Mouse (Mus musculus) embryonic fibroblast, embryonic 13.5 days (primary cell): Measurements from ENCODE around the gene Col6a1.

ENCODE experiments used
- CTCF ChIP-seq: IDR thresholded peaks from 2 replicates; pipeline ENCODE4 v1.5.1; 2011; ENCODE audit warnings: mild to moderate bottlenecking, control low read depth, low read length, moderate library complexity, borderline replicate concordance; ENCODE audit not compliant: insufficient read depth
- POLR2A ChIP-seq: IDR thresholded peaks from 2 replicates; pipeline ENCODE4 v1.6.1; 2011; ENCODE audit warnings: low read depth, mild to moderate bottlenecking, control low read depth, low read length, moderate library complexity

DNA sequence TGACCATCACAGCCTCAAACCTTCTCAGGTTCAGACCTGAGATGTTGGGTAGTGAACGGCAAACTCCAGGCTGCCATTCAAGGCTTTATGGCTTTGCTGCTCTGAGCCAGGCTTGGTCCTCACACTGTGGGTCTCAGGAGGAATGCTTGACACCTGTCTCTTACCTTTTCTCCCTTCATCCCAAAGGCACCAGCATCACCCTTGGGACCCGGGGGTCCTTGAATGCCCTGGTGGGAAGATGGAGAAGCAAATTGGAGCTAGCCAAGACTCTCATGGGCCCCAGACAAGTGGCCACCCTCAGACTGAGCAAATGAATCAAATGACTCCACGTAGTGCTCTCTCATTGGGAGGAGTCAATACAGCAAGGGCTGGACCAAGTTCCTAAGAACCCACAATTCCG, 8.3 kb downstream of the Col6a1 start:
- TF ChIP-seq CTCF (no peak), POLR2A (no peak)
